Mouse (Mus musculus) bone marrow, adult 2 months (tissue): Measurements from ENCODE around the gene Pbx2.

Source experiments
- CTCF ChIP-seq: fragments of 200-500 bp; IDR thresholded peaks from 2 replicates; pipeline ENCODE4 v1.5.1; 2011; ENCODE audit warnings: low read length, control low read depth; ENCODE audit not compliant: control insufficient read depth, insufficient read depth
- POLR2A ChIP-seq: fragments of 200-500 bp; IDR thresholded peaks from 2 replicates; pipeline ENCODE4 v1.6.1; 2011; ENCODE audit warnings: low read depth, mild to moderate bottlenecking, control low read depth, low read length, borderline replicate concordance; ENCODE audit not compliant: control insufficient read depth

- TF ChIP-seq CTCF = peak; percentile 93
- TF ChIP-seq POLR2A = no peak
Measured at GRCm38 (mm10) chr17:34555483-34555882, 35.6 kb upstream of the Pbx2 start.
